Mouse (Mus musculus) myocyte (in vitro differentiated cells): ENCODE measurements around the gene Gm11168.
"Not testable (repeated sequence)": the region's sequence is repeated elsewhere in the genome, so short reads cannot be mapped to it uniquely, and the experiment has no call there.

Experiments
- CEBPB ChIP-seq: IDR thresholded peaks from 2 replicates; pipeline ENCODE4 v1.6.1; 2011; ENCODE audit warnings: mild to moderate bottlenecking, moderate library complexity; ENCODE audit not compliant: poor library complexity, insufficient read depth, severe bottlenecking
- POLR2A ChIP-seq: IDR thresholded peaks from one replicate; pipeline ENCODE4 v1.6.1; 2011; ENCODE audit warnings: low read depth, mild to moderate bottlenecking, control low read depth, moderate library complexity; ENCODE audit not compliant: insufficient read length
- POLR2AphosphoS2 ChIP-seq: IDR thresholded peaks from one replicate; pipeline ENCODE4 v1.6.1; 2011; ENCODE audit warnings: low read depth, control low read depth; ENCODE audit not compliant: insufficient read length
- TCF12 ChIP-seq: IDR thresholded peaks from one replicate; pipeline ENCODE4 v1.6.1; 2011; ENCODE audit warnings: mild to moderate bottlenecking, control low read depth; ENCODE audit not compliant: poor library complexity, insufficient read depth, severe bottlenecking
- USF1 ChIP-seq: IDR thresholded peaks from one replicate; pipeline ENCODE4 v1.6.1; 2011; ENCODE audit warnings: low read depth, mild to moderate bottlenecking, control low read depth, moderate library complexity

GRCm38 (mm10) chr9:3026136-3026535 is 23.0 kb downstream of the Gm11168 start:
- TF ChIP-seq POLR2A, CEBPB, USF1, POLR2AphosphoS2, TCF12: not testable (repeated sequence)
